Mouse (Mus musculus) adipocyte (in vitro differentiated cells): Measurements from ENCODE around the gene Bahcc1.

Experiments used
- DNase-seq: peaks from one replicate; pipeline ENCODE4 v3.0.0-alpha.2; 2016; ENCODE audit warnings: low spot score

Gene Bahcc1

DNA sequence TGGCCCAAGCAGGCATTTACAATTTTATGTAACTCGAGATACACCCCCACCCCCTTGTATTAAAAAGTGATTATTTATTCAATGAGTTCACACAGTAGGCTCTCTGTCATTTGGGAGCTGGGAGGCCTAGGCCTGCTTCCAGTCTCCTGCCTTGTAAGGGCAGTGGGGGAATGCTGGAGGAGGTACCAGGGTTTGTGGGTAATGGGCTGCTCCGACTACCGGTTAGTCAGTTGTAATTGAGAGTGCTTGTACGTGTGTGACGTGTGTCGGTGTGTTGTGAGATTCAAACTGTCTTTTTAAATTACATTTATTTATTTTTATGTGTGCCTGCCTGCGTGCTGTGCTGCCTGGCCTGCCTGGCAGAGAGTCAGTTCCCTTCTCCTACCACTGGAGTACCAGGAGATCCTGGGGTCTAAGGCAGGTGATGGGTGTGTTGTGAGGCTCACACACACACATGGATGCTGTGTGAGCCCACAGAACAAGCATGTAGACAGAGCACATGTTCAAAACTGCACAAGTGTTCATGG, 3.8 kb upstream of the Bahcc1 start:
- no peak for DNase-seq

DNA sequence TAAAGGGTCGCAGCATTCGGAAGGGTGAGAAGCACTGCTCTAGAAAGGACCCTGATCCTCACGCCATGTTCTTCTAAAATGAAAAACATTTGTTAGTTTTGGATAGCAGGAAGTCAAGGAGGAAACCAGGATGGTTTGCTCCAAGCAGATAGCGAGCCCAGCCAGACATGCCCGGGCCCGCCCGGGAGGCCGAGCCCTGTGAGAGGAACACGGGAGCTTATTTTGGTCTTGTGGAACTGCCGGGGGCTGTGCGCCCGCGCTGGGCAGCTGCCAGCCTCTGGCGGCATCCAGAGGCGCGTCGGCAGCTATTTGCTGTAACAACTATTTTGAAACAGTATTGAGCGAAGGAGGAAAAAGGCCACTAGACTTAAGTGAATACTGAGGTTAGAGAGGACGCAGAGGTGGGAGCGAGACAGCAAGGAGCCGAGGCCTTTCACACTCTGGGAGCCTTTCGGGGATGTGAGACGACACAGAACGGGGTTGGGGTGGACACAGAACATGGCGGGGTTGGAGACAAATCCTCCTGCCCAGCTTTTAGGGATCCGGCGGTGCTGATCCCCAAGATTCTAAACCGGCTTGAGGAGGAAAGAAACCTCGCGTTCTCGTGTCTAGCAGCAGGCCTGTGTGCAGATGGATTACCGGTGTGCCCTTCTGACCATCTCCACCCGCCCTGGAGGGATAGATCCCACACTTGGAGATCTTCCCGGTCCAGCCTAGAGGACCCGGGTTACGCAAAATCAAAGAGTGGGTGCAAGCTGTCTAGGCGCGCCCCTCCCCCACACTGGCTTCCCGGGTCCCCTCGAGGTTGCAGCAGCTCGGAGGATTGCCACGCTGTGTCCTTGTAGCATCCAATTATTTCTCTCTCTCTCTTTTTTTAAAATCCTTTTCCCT, 2.6 kb upstream of the Bahcc1 start:
- DNase-seq: peak; percentile 84

DNA sequence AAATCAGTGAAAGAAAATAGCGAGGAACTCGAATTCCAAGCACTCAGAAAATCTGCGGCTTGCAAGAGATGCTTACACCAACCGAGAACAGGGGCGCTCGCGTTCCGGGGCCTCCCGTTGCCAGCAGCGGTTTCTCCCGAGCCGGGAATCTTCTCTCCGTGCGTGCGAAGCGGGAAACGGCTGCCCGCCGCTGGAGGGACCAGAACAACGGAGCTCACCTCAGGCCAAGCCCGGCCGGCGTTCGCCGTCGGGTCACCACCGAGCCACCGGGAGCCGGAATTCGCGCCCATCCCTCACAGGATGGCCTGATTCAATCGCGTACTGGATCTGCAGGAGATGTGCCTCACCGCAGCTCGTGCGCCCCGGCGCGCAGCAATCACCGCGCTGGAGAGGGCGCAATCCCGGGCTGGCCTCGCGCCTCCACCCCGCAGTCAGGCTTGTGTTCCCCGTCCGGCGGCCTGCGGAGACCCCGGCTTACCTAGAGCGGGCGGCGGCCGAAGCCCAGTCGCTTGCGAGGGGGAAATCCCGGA, 1.8 kb upstream of the Bahcc1 start:
- DNase-seq: peak; percentile 53

DNA sequence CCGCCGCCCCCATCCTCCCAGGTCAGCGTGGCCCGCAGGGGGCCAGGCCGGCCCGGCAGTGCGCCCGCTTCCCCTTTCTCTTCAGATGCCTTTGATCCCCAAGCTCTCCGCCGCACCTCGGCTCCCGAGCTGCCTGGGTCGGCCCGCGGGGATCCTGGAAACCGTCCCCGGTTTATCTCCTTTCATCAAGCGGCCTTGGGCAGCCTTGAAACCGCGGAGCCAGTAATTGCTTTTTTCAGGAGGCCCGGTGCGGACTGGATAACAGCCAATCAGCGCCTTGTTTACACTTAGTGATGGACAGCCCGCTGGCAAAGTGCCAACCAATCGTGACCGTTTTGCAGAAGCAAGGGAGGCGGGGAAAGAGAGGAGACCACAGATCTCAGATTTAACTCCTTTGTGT, 1.4 kb upstream of the Bahcc1 start:
- peak; percentile 100 for DNase-seq

DNA sequence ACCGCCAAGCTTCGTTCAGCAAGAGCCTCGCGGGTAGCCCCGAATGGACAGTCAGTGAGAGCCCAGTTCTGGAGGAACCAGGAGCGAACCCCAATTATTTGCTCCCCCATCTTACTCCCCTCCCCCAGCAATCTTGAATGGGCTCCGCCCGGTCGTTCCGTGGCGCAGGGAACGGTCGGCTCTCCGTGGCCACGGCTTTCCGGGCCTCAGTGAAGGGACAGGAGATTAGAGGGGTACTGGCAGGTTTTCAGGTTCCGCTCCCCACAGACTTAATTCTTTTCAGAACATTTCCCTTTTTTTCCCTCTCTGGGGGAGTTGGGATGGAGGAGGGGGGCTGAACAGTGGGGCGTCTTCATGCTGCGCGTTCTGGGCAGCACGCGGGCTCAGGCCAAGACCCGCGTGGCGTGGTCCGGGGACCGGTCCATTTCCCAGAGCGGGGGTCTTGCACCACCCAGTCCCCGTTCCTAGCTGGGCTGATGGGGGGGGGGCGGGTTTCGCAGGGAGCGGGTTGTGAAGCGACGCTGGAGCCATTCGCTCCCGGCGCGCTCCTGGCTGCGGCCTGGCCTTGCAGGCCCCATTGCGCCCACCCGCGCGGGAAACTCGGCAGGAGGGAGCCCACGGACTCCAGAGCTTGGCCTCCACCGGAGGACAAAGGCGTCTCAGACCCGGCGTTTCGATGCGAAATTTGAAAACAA, 841 bp downstream of the Bahcc1 start:
- peak; percentile 52 for DNase-seq

DNA sequence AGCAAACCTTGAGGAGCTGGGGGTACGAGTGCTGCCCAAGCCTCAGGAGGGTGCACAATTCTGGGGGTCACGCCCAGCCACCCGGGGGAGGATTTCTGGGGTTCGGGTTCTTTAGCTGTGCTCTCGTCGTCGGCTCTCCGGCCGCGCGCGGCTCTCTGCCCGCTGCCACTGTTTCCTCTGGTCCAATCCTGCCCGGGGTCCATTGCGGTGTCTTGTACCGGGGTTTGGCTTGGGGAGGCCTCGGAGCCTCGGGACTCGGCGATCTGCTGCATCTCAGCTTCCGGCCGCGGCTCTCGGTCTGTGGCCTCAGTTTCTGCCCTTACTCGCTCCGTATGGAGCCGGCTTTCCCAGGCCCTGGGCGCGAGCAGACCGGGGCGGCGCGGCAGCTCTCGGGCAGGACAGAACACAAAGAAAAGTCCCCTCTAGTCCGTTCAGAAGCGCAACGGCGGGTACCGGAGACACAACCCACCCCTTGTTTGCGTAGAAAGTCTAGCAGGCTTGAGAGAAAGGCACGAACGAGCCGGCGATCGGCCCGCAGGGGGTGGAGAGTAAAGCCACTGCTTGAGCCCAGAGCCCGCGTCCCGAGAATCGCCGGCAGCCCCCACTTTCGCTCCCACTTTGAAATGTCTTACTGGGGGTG, 1.5 kb downstream of the Bahcc1 start:
- peak; percentile 57 for DNase-seq

DNA sequence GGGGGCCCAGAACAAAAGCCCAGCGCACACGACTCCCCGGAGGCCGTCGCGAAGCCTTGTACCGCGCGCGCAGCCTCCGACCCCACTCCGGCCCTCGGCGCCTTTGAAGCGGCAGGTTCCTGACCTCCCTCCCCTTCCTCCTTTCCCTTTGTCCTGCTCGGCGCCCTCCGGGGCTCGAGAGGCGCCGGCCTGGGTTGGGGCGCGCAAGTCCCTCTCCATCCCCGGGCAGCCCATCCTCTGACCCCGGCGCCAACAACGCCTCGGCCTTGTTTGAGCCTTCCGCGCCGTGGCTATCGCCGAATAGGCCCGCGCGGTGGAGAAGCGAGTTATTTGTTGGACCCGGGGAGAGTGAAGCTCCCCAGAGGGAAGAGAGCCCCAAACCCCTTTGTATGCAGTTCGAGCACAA, 2.0 kb downstream of the Bahcc1 start:
- peak; percentile 53 for DNase-seq

DNA sequence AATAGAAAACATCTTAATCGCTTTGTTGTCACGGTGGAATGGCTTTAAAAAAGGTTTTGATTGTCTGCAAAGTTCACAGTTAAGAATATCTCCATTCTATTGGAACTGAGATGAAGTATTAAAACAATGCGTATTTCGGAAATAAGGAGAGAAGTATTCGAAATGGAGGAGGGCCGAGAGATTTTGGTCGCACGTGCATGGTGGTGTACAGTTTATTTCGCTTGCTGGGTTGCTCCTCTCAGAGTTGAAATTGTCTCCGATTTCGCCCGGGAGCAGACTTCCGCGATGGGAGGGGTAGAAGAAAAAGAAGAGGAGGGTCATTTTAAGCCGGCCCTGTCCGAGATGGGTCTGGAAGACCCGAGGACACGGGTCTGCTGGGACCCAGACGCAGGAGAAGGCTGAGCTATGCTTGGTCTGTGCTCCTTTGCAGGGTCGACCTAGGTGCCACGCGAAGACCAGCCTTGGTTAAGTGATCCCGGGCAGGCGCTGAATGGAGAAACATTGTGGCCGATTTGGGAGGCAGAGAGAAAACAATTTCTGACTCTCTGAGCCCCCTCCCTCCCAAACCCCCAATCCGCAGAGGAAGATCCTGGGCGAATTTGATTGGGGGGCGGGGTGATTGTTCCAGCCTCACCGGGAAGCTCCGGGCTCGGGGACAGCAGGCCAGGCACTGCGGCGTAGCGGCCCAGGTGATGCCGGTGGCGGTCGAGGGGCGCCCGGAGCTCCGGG, 2.8 kb downstream of the Bahcc1 start:
- DNase-seq: peak; percentile 69

DNA sequence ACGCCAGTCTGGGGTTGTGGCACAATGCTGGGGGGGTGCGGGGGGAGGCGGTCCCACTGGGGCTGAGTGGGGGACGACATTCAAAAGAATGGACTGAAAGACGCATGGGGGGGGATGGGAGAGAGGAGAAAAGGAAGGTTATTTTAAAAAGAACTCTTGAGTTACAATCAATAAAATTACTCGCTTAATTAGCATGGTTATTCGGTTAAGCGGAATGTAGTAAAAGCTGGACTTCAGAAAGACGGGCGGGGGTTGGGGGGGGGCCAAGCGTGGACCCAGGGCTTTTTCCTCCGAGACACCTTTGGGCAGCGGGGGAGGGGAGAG, 3.3 kb downstream of the Bahcc1 start:
- DNase-seq: no peak

DNA sequence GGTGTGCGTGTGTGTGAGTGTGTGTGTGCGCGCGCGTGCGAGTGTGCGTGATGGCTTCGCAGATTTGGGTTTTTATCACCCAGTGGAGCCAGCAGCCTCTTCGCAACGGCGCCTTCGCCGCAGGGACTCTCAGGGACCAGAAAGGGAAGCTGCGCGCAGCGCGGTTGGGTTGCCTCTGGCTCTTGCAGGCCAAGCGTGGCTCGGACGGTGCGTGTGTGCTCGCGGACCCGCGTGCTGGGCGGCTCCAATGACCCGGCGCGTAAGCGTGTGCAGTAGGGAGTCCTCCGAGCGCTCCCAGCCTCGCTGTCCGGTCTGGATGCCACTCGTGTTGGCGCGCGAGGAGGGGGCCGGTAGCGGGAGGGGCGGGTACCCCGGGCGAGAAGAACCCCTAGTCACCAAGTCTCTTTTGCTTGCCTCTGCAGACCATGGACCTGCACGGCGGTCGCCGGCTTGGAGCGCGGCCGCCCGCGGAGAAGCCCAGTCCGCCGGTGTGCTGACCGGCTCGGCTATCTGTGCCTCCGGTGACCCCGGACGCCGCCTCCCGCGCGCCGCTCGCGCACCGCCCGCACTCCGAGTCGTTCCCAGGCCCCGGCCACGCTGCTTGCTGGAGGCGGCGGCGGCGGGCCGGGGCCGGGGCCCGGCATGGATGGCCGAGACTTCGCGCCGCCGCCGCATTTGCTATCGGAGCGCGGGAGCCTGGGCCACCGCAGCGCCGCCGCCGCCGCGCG, 3.9 kb downstream of the Bahcc1 start:
- DNase-seq: peak; percentile 70

DNA sequence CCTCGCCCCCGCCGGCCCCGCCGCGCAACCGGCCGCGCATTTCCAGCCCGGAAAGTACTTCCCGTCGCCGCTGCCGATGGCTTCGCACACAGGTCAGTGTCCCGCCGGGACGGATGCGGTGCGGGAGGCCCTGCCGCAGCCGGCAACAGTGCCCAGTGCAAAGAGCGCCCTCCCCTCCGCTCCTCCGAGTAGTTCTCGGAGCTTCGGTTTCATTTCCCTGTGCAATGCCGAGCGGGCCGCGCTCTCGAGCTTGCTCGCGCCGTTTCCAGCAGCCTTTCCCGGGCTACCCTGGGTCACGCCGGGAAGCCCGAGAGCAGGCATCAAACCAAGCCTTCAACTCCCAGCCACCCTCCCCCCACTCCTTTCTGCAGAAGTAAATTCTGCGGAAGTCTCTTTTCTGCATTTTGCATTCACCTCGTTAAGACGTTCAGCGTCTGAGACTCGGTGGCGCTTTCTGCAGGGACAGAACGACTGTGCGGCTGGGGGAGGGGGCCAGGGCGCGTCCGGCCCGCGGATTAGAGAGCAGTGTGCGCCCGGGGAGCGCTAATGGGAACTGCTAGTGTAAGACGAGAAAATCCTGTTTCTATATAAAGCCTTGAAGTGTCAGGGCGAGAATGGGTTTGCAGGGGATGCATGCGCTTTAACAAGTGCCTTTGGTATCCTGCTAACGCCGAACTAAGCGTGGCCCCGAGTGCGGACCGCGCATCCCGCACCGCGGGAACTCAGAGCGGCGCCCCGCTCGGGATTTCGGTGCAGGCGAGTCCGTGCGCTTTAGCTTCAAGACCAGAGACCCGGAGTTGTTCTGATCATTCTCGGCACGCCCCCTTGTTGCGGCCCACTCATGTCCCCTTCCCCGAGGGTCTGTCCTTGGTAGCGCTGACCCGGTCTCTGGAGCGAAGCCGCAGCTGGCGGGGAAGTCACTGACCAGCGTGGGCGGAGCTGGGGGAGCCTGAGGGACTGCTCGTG, 4.7 kb downstream of the Bahcc1 start:
- peak; percentile 63 for DNase-seq

DNA sequence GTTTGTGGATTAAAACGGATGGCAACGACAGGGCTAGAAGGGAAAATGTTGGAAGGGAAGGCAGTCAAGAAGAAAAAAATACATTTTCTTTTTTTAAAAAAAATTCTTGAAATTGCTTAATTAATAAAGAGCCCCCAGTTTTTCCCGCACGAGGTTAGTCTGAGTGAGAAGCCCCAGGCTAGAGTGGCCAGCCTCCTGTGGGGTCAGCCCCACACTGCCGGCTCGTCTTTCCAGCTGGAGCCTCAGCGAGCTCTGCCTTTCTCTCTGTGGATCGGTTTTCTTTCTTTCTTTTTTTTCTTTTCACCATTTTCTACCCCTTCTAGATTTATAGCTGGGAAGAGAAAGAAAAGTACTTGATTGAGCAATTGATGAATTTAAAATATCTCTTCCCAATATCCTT, 5.6 kb downstream of the Bahcc1 start:
- no peak for DNase-seq

DNA sequence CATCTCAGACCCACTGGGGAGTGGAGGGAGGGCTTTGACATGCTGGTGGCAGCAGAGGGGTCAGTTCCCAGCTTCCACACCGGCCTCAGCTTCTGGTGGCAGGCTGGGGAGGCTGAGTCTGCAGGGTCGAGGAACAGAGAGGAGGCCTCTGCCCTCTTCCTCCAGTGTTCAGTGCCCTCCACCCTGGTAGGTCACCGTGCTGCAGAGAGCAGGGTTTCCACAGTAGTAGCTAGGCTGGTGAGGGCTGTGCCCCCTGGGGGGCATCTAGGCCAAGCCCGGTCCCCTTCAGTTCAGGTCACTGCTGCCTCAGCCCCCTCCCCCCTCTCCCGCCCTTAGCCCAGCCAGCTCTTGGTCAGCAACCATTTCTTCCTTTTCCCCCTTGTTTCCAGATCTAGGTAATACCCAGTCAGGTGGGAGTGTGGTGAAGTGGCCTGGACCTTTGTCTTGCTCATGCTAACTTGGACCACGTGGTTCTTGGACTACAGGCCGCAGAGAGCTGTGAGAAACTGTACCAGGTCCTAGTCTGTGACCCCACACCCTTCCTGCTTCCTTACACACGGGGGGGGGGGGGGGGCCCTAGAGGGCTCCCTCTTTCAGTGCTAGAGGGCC, 6.1 kb downstream of the Bahcc1 start:
- DNase-seq: peak; percentile 56

DNA sequence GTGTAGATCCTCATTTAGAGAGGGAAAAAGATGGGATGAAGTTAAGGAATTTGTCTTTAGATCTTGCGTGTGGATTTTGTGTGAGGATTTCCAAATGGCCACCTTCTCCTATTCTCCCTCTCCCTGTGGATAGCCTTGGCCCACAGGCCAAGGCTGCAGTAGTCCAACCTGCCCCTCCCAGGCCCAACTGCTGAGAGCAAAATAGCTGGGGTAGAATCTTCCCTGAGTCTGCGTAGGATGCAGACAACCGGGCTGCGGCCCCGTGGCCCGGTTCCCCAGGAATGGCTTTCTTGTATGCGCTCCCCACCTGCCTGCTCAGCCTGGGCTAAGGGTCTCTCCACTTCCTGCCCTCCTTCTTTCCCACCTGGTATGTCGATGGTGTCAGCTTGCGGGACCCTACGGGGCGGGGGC, 6.8 kb downstream of the Bahcc1 start:
- no peak for DNase-seq

DNA sequence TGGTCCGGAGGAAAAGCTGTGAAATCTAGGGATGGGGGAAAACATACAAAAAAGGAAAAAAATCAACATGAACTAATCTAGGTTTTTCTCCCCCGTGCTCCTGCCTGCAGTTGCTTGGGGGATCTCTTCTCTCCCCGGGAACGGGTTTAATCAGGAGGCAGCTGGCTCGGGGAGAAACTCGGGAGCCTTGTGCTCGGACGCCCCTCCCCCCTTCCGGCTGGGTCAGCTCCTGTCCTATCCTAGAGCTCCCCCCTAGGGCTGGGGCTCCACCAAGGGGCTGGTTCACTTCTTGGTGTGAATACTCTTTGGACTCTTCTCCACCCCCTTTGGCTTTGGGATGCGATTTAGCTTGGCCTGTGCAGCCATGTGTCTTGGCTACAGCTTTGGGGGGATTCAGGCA, 7.5 kb downstream of the Bahcc1 start:
- peak; percentile 82 for DNase-seq

DNA sequence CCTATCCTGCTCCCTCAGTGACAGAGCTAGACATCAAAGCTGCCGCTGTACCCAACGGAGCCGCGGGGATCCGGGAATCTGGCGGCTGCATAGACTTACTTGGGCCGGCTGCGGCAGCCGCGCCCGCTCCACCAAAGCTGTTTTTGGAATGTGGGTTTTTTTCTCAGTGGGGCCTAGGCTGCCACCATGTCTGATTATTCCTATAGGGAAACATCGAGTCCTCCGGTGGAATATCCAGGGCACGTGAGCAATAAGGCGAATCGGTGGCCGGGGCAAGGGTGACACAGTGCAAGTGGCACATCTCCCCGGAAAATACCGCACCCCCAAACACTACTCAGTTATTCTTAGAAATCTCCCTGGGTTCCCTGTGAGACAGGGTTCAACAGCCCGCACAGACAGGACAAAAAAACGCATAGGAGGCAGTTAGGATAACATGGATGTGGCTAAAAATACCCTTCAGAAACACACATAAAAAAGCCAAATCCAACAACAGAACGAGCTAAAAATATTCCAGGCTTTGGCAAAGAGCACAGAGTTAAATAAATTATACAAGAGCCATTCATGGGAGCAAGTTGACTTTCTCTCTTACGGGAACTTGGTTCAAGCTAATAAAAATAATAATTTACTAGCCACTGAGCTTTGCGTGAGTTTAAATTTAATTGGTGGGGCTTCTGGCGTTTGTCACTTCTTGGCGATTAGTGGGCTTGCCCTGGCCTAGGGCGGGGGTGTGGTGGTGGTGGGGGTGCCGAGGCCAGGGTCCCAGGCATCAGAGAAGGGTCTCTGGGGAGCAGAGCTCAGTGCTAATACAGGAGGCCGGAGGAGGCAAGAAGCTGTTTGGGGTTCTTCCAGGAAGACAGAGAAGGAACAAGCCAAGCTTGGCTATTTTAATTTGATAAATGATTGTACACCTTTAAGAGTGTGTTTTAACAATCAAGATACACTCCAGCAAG, 8.5 kb downstream of the Bahcc1 start:
- peak; percentile 82 for DNase-seq

DNA sequence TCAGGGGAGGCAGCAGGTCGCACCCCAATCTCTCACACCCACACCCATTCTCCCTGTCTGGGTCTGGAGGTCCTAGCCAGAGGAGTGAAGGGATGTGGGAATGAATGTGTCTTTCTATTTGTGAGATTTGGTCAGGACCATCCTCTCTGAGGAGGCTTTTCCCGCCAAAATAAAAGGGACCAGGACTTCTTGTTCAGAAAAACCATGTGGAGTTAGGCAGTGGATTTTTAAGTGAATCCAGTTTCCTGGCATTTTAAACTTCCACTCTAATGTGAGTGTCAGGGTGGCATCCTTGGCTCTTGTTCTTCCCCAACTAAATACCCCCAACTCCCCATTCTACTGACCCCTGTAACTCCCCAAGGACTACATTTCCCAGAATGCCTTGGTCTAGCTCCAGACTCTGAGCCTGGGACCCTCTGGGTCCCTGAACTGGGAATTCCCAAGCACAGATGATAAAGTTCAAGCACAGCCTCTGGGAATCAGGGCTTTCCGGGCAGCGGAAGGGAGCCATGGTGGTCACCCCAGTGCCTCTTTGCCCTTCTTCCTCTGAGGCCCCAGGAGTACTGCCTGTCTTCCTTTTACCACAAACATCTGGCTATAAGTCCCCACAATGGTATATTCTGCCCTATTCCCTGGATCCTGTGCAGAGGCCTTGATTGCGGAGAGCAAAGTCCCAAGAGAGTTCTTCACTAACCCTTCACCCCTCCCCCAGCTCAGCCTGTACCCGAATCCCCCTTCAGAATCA, 9.4 kb downstream of the Bahcc1 start:
- no peak for DNase-seq
